Mouse (Mus musculus): Measurements from ENCODE around the gene Qsox1. TPM values are rescaled to one million over a fixed set of nuclear protein-coding genes. Genes with fewer than 3 reads are reported as not detected.
A peak's percentile ranks its signal among the peaks of the same experiment; 100 is the strongest.

Qsox1 gene
- polyA plus RNA-seq (2015; fragmentation: Nextera tagmentation; extraction: Ambion mirVana) = 18.9 and 22.1 TPM in 2 replicates

GRCm38 (mm10) chr1:155812581-155813499, at the start of gene Qsox1:
Gene Qsox1, minus strand, starts transcription at chr1:155812889.
- peak; percentile 92 for DNase-seq (ENCODE audit: low spot score)

GRCm38 (mm10) chr1:155854926-155855702, 42.4 kb upstream of the Qsox1 start:
- no peak for DNase-seq (ENCODE audit: low spot score)

GRCm38 (mm10) chr1:155853009-155853408, 40.3 kb upstream of the Qsox1 start:
- no peak for DNase-seq (ENCODE audit: low spot score)

GRCm38 (mm10) chr1:155844235-155844634, 31.5 kb upstream of the Qsox1 start:
- no peak for DNase-seq (ENCODE audit: low spot score)

GRCm38 (mm10) chr1:155843538-155843937, 30.8 kb upstream of the Qsox1 start:
- DNase-seq (ENCODE audit: low spot score) = peak; percentile 7

- DNase-seq (ENCODE audit: low spot score) = no peak
Measured at GRCm38 (mm10) chr1:155835667-155836066, 23.0 kb upstream of the Qsox1 start.

- DNase-seq (ENCODE audit: low spot score) = no peak
Measured at GRCm38 (mm10) chr1:155833610-155834009, 20.9 kb upstream of the Qsox1 start.

GRCm38 (mm10) chr1:155831958-155832357, 19.3 kb upstream of the Qsox1 start:
- no peak for DNase-seq (ENCODE audit: low spot score)

GRCm38 (mm10) chr1:155830861-155831260, 18.2 kb upstream of the Qsox1 start:
- no peak for DNase-seq (ENCODE audit: low spot score)

- DNase-seq (ENCODE audit: low spot score) = no peak
Measured at GRCm38 (mm10) chr1:155827703-155828295, 15.1 kb upstream of the Qsox1 start.

- no peak for DNase-seq (ENCODE audit: low spot score)
Measured at GRCm38 (mm10) chr1:155826803-155827395, 14.2 kb upstream of the Qsox1 start.

GRCm38 (mm10) chr1:155825940-155826716, 13.4 kb upstream of the Qsox1 start:
- no peak for DNase-seq (ENCODE audit: low spot score)

- no peak for DNase-seq (ENCODE audit: low spot score)
Measured at GRCm38 (mm10) chr1:155820646-155821045, 8.0 kb upstream of the Qsox1 start.

- DNase-seq (ENCODE audit: low spot score) = no peak
Measured at GRCm38 (mm10) chr1:155816167-155816566, 3.5 kb upstream of the Qsox1 start.

- no peak for DNase-seq (ENCODE audit: low spot score)
Measured at GRCm38 (mm10) chr1:155811995-155812580, 601 bp downstream of the Qsox1 start.

- no peak for DNase-seq (ENCODE audit: low spot score)
Measured at GRCm38 (mm10) chr1:155810616-155811015, 2.1 kb downstream of the Qsox1 start.

GRCm38 (mm10) chr1:155809706-155810442, 2.8 kb downstream of the Qsox1 start:
- DNase-seq (ENCODE audit: low spot score) = peak; percentile 21

GRCm38 (mm10) chr1:155808261-155808660, 4.4 kb downstream of the Qsox1 start:
- DNase-seq (ENCODE audit: low spot score) = no peak

GRCm38 (mm10) chr1:155805607-155806006, 7.1 kb downstream of the Qsox1 start:
- DNase-seq (ENCODE audit: low spot score) = no peak
